Mouse (Mus musculus) liver, postnatal 0 days (tissue): ENCODE measurements around the gene Gemin4.

Source experiments
- CTCF ChIP-seq: sonication (generic); IDR thresholded peaks from 2 replicates; pipeline ENCODE4 v1.5.1; 2016; ENCODE audit warnings: antibody characterized with exemption, low read depth
- EP300 ChIP-seq: IDR thresholded peaks from 2 replicates; pipeline ENCODE4 v1.6.1; 2016; ENCODE audit warnings: antibody characterized with exemption, low read depth, mild to moderate bottlenecking

DNA sequence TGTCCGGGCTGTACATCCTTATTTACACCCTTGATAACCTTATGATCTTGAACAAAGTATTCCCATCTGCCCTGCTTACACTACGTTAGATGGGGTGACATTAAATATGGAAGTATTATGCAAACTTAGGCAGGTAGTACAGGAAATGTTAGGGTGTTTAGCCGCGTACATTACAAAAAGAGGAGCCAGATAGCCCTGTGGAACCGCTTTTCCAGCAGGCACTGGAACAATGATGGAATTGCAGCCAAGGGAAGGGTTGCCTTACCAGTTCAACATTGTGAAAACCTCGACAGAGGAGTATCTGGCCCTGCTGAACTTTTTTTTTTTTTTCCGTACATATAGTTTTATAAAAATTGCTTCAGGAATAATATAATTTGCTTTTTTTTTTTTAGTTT, 37.3 kb downstream of the Gemin4 start:
- TF ChIP-seq EP300 (no peak), CTCF (no peak)
